Mouse (Mus musculus): ENCODE measurements around the gene Gm20388.

DNA sequence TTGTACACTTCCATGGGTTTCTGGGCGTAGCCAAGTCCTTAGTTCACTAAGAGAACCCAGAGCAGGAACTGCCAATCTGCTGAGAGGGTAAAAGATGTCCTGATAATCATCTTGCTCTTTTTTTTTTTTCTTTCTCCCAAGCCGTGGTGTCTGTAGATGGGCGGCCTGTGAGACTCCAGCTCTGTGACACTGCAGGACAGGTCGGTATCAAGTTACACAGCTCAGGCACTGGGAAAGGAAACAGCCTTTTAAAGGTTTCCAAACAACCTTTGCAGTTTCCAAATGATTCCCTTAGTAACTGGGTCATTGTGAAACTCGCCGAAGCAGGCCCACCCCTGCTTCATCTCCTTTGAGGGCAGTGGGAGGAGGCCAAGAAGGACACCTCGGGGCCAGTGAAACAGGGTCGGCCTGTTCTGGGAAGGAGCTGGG, 3744.7 kb downstream of the Gm20388 start:
- TF ChIP-seq CTCF (IDR thresholded peaks at IDR 0.05; ENCODE audit: borderline replicate concordance, insufficient read depth, low read depth, low read length) (no peak), POLR2A (IDR thresholded peaks at IDR 0.05; ENCODE audit: borderline replicate concordance, insufficient read depth, low read length) (no peak)
